In the genomic region with DNA sequence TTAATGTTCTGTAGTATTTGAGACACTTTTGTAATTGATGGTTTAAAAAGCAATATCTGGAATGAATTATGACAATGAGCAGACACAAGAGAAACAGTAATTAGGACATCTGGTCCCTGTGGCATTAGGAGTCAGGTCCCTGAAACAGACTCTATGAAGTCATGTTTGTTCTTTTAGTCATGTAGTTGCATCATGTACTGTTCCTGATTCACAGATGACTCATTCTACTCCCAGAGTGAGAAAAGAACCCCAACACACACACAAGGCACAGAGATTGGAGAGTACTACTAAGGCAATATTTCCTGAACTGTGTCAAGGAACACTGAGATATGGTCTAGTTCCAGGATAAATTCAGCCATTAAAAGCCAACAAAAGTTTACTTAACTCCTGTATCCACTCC, we compare ENCODE assay signal across 24 mouse cellular contexts.
"Had no signal": no experiment of that assay in that cellular context is flagged by ENCODE, and none has a peak within 500 bp of the region (broad histone marks: within the 10 kb centered on the region; RNA-seq: fewer than 3 reads in every experiment).

No protein-coding gene starts in this region.

- H3K27ac ChIP-seq: gastrocnemius, adult 2 months; heart, embryonic 10.5 days; hindbrain, embryonic 10.5 days; hindbrain, embryonic 12.5 days; hindbrain, embryonic 14.5 days; intestine, embryonic 15.5 days; layer of hippocampus, adult 2 months; left cerebral cortex, adult 2 months; limb, embryonic 10.5 days; limb, embryonic 12.5 days; liver, embryonic 13.5 days had no signal

- H3K27me3 ChIP-seq: heart, embryonic 12.5 days; hindbrain, embryonic 12.5 days; intestine, embryonic 15.5 days; limb, embryonic 12.5 days; liver, embryonic 13.5 days had no signal

- H3K9me3 ChIP-seq: heart, embryonic 10.5 days; intestine, embryonic 15.5 days; limb, embryonic 10.5 days; liver, embryonic 13.5 days had no signal

- H3K4me2 ChIP-seq: heart, embryonic 12.5 days; hindbrain, embryonic 12.5 days; hindbrain, embryonic 14.5 days; intestine, embryonic 15.5 days; limb, embryonic 12.5 days; liver, embryonic 11.5 days; liver, embryonic 13.5 days had no signal

- H3K9ac ChIP-seq: heart, embryonic 12.5 days; hindbrain, embryonic 12.5 days; hindbrain, embryonic 14.5 days; intestine, embryonic 15.5 days; limb, embryonic 12.5 days; liver, embryonic 13.5 days had no signal

- H3K36me3 ChIP-seq: heart, embryonic 10.5 days; heart, embryonic 12.5 days; hindbrain, embryonic 10.5 days; hindbrain, embryonic 12.5 days; intestine, embryonic 15.5 days; limb, embryonic 10.5 days; limb, embryonic 12.5 days; liver, embryonic 13.5 days had no signal

- H3K4me3 ChIP-seq: gastrocnemius, adult 2 months; heart, embryonic 10.5 days; heart, embryonic 12.5 days; hindbrain, embryonic 10.5 days; hindbrain, embryonic 12.5 days; intestine, embryonic 15.5 days; layer of hippocampus, adult 2 months; left cerebral cortex, adult 2 months; limb, embryonic 10.5 days; limb, embryonic 12.5 days; liver, embryonic 13.5 days had no signal

- H3K4me1 ChIP-seq: heart, embryonic 10.5 days; heart, embryonic 12.5 days; hindbrain, embryonic 10.5 days; hindbrain, embryonic 12.5 days; intestine, embryonic 15.5 days; limb, embryonic 10.5 days; limb, embryonic 12.5 days; liver, embryonic 13.5 days had no signal

- DNase-seq: gastrocnemius, adult 2 months; gastrocnemius, postnatal 10 days; gastrocnemius, postnatal 25 days; heart, adult 18-20 months; heart, postnatal 10 days; heart, postnatal 4 days; kidney, adult 18-20 months; kidney, adult 8-10 months; kidney, postnatal 10 days; kidney, postnatal 25 days; kidney, postnatal 4 days; liver; liver, embryonic 13.5 days had no signal
